Comparison of ENCODE assay signal across 13 mouse cellular contexts in the genomic region with DNA sequence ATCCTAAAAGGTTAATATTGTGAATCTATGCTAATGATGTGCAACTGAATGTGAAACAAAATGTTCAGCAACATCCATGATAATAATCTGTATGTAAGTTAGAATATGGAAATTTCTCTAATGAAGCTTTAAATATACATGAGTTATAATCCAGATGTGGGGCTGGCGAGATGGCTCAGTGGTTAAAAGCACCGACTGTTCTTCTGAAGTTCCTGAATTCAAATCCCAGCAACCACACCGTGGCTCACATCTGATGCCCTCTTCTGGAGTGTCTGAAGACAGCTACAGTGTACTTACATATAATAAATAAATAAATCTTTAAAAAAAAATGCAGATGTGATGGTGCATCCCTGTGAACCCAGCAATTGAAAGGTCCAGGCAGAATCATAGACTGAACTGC. TPM values are rescaled to one million over a fixed set of nuclear protein-coding genes. Genes with fewer than 3 reads are reported as not detected.
DNase-seq lines count a peak whose midpoint lies in the region; ATAC-seq and TF ChIP-seq lines count a peak whose summit lies in the region.
"Had no signal": no experiment of that assay in that cellular context is flagged by ENCODE, and none has a peak within 500 bp of the region (broad histone marks: within the 10 kb centered on the region; RNA-seq: fewer than 3 reads in every experiment).

No protein-coding gene starts in this region.

- peak overlapping the region; percentile 96 for H3K27ac ChIP-seq in gastrocnemius, adult 2 months

- no peak for DNase-seq in gastrocnemius, adult 2 months
- DNase-seq in gastrocnemius, postnatal 36 days: no peak
- peak; percentile 3 for DNase-seq in retina, postnatal 1 day
- no peak for DNase-seq in retina, embryonic 14.5 days (ENCODE audit: low spot score)
- DNase-seq in Patski (ENCODE audit: low read depth, low spot score): no peak
- peak; percentile 59 for DNase-seq in splenic B cell, adult 2 months (ENCODE audit: low read depth, low spot score)
- DNase-seq in kidney, postnatal 10 days: no peak
- DNase-seq in kidney, postnatal 14 days: no peak
- DNase-seq: kidney, adult 2 months; lung, postnatal 10 days; thymus, adult 18-20 months had no signal

- POLR2A ChIA-PET in Patski (lab: Charles Lee): no interaction called here

- no peak overlapping the region; the same call in 1 of the 2 replicates for H3K4me3 ChIP-seq in gastrocnemius, adult 2 months

- no peaks in the 10 kb centered on the region for H3K36me3 ChIP-seq in splenic B cell, adult 2 months (ENCODE audit: control insufficient read depth, insufficient read depth, low read length, poor library complexity, severe bottlenecking)

- TF ChIP-seq CTCF in gastrocnemius, adult 2 months (IDR thresholded peaks at IDR 0.05): no peak; the same call in 1 of the 2 replicates
- TF ChIP-seq CTCF in Patski (IDR thresholded peaks at IDR 0.05): peak; percentile 27

- intact Hi-C loops in gastrocnemius, adult 2 months (cut with DNase I): no loop called here
- intact Hi-C loops in gastrocnemius, postnatal 36 days (cut with DNase I): no loop called here

- in situ Hi-C loops in Patski (cut with MboI; ENCODE audit: low pct_unique_long_range_greater_than_20kb): no loop called here

- no peak for ATAC-seq in Patski

- H3K27me3 ChIP-seq in Patski: no peaks in the 10 kb centered on the region
- no peaks in the 10 kb centered on the region for H3K27me3 ChIP-seq in splenic B cell, adult 2 months (ENCODE audit: control insufficient read depth, insufficient read depth, low read length, poor library complexity, severe bottlenecking)
- H3K27me3 ChIP-seq: limb, embryonic 15.5 days; midbrain, embryonic 12.5 days had no signal

- CTCF ChIA-PET in Patski (lab: Charles Lee): interaction anchor here (1.8 kb wide), 1 partner anchor 28 kb away, joined by 5 read pairs; no protein-coding TSS in a partner anchor

RNA-seq across cellular contexts. Expression of a gene that starts 1.0 kb away (rescaled TPM):
- 10 to 100 TPM; 36.0 to 46.3 TPM for total RNA-seq in gastrocnemius, adult 2 months (2021)
- 10 to 100 TPM; 39.3 to 41.5 TPM for total RNA-seq in gastrocnemius, postnatal 36 days (2021)
- polyA plus RNA-seq in Patski (2021): 24.0 TPM

RNA-seq across cellular contexts. Expression of a gene that starts 19.3 kb away (rescaled TPM):
- total RNA-seq in gastrocnemius, adult 2 months (2021): 1 to 10 TPM; 4.6 to 5.7 TPM
- total RNA-seq in gastrocnemius, postnatal 36 days (2021): 1 to 10 TPM; 2.9 to 3.8 TPM
- polyA plus RNA-seq in Patski (2021): 9.0 TPM

RNA-seq across cellular contexts. Expression of a gene that starts 19.3 kb away (rescaled TPM):
- 1 to 10 TPM; 3.4 to 4.0 TPM for total RNA-seq in gastrocnemius, adult 2 months (2021)
- total RNA-seq in gastrocnemius, postnatal 36 days (2021): 1 to 10 TPM; 2.5 to 3.0 TPM
- polyA plus RNA-seq in Patski (2021): 11.5 TPM

RNA-seq across cellular contexts. Expression of a gene that starts 19.4 kb away (rescaled TPM):
- total RNA-seq in gastrocnemius, adult 2 months (2021): 10 to 100 TPM; 33.9 to 34.5 TPM
- 10 to 100 TPM; 29.5 to 34.3 TPM for total RNA-seq in gastrocnemius, postnatal 36 days (2021)
- 55.9 TPM for polyA plus RNA-seq in Patski (2021)

Comparison
In these comparisons a context has a peak if more than half of its experiments do, and no peak if none do; other contexts are left out.
1. DNase-seq: peak in retina, postnatal 1 day (single experiment) and splenic B cell, adult 2 months (single experiment); none in gastrocnemius, adult 2 months (single experiment), gastrocnemius, postnatal 36 days (0 of 2), retina, embryonic 14.5 days (single experiment), Patski (single experiment), kidney, postnatal 10 days (single experiment) and kidney, postnatal 14 days (single experiment).